Mouse (Mus musculus) kidney, embryonic 16.5 days (tissue): ENCODE results near the gene Triobp. TPM values are rescaled to one million over a fixed set of nuclear protein-coding genes. Genes with fewer than 3 reads are reported as not detected.

Experiments used
- ATAC-seq: fragments of 200-750 bp; cut with Nextera tagmentation; 2 replicates; pipeline ENCODE4 v1.8.0; 2017; ENCODE audit warnings: moderate TSS enrichment; ENCODE audit not compliant: low FRiP score, low TSS enrichment
- H3K27ac ChIP-seq: fragments of 300-500 bp; sonication (generic); 2 replicates; pipeline ENCODE4 v1.5.1; 2014; ENCODE audit warnings: low read length
- H3K27me3 ChIP-seq: fragments of 300-500 bp; sonication (generic); 2 replicates; pipeline ENCODE4 v1.6.1; 2014; ENCODE audit warnings: low read length, control low read depth, mixed read lengths; ENCODE audit not compliant: insufficient read depth
- H3K36me3 ChIP-seq: fragments of 300-500 bp; sonication (generic); 2 replicates; pipeline ENCODE4 v1.6.1; 2014; ENCODE audit warnings: low read length, control low read depth, mixed read lengths; ENCODE audit not compliant: insufficient read depth
- H3K4me1 ChIP-seq: fragments of 300-500 bp; sonication (generic); 2 replicates; pipeline ENCODE4 v1.6.1; 2014; ENCODE audit warnings: low read length, control low read depth, mixed read lengths; ENCODE audit not compliant: insufficient read depth
- H3K4me2 ChIP-seq: fragments of 300-500 bp; sonication (generic); replicated peaks from 2 replicates; pipeline ENCODE4 v1.6.1; 2014; ENCODE audit warnings: low read depth, low read length
- H3K4me3 ChIP-seq: fragments of 300-500 bp; sonication (generic); 2 replicates; pipeline ENCODE4 v1.5.1; 2014; ENCODE audit warnings: mild to moderate bottlenecking, low read length
- H3K9ac ChIP-seq: fragments of 300-500 bp; sonication (generic); replicated peaks from 2 replicates; pipeline ENCODE4 v1.6.1; 2014; ENCODE audit warnings: low read length
- H3K9me3 ChIP-seq: fragments of 300-500 bp; sonication (generic); 2 replicates; pipeline ENCODE4 v1.6.1; 2016; ENCODE audit warnings: low read length, control low read depth
- WGBS: fragments of 180-500 bp; shearing (Covaris S2); extraction: QIAGEN DNeasy Blood & Tissue Kit; methylation state at CpG from one replicate; pipeline ENCODE4 v1.1.7; 2014; 5-methylcytosine and 5-hydroxymethylcytosine counted together
- microRNA-seq: library from miRNA; unstranded; fragments of <30 nt; microRNA quantifications from one replicate; pipeline ENCODE4, GENCODE M21; 2016
- polyA plus RNA-seq: library from polyadenylated mRNA; unstranded; fragments of >200 nt; fragmentation: Nextera tagmentation; extraction: Ambion mirVana; gene quantifications from 2 replicates; pipeline ENCODE4 v1.2.1, GENCODE M21; 2015

Triobp gene
- polyA plus RNA-seq, 1 experiment from 2014 or later: 67.3 TPM

DNA sequence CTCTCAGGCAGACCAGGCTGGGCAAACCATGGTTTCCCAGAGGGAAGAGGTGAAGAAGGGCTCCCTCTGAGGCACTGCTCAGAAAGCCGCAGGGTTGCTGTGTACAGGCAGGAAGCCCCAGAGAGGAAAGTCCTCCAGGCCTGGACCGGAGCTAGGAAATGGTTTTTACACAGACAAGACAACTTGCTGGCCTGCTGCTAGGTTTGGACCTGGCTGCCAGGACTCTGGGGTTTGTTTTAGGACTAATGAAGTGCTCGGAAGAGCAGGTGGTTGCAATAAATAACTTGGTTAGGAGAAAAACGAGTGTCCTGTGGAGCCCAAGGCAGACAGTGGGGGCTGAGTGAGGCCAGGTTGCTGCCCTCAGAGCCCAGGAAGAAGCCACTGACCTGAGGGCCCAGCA, 100.7 kb downstream of the Triobp start:
- Histone ChIP-seq H3K36me3 (peaks cover 3% of the 10 kb centered on the region; the same call in 1 of the 2 replicates), H3K4me1 (peaks cover 22% of the 10 kb centered on the region), H3K4me3 (no peak overlapping the region), H3K27me3 (0 out of 2 replicates have a peak, but pooled peaks cover 7% of the 10 kb centered on the region), H3K9ac (no peak overlapping the region), H3K9me3 (no peaks in the 10 kb centered on the region), H3K27ac (no peak overlapping the region), H3K4me2 (no peak overlapping the region)
- ATAC-seq: no peak
- 56% methylated on average over 4 of the region's 4 CpGs for WGBS

DNA sequence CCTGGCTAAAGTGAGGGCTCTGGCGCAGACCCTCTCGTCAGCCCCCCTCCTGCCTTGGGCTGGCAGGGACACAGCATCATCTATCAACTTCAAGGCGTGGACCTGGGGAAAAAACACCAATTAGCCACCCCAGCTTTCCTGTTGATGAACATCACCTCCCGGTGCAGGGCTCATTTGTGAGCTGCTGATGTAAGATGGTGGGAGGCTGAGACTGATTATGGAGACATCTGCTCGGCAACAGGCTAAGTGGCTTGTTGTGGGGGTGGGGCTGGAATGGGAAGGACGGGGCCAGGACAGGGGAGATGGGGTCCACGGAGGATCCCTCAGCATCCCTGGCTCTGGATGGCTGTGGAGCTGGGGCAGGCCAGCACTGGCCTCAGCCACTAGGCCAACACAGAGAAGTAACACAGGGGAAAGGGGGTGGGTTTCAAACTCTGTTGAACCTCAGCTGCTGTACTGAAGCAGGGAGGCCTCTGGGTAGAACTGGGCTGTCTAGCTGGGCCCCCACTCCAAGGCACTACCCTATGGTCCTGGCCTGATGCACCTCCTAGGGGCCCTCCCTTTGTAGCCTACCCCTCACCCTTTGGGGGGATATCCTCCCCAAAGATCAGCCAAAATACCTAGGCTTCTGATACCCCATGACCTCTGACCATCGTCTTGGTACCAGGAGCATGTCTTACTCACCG, 102.8 kb downstream of the Triobp start:
- 52% methylated on average over 9 of the region's 9 CpGs for WGBS
- Histone ChIP-seq H3K4me1 (peaks cover 12% of the 10 kb centered on the region), H3K27me3 (no peaks in the 10 kb centered on the region), H3K9me3 (no peaks in the 10 kb centered on the region), H3K27ac (peak overlapping the region; percentile 92), H3K4me2 (no peak overlapping the region), H3K9ac (no peak overlapping the region), H3K36me3 (peaks cover 24% of the 10 kb centered on the region), H3K4me3 (no peak overlapping the region)
- ATAC-seq: no peak; the same call in 1 of the 2 replicates

DNA sequence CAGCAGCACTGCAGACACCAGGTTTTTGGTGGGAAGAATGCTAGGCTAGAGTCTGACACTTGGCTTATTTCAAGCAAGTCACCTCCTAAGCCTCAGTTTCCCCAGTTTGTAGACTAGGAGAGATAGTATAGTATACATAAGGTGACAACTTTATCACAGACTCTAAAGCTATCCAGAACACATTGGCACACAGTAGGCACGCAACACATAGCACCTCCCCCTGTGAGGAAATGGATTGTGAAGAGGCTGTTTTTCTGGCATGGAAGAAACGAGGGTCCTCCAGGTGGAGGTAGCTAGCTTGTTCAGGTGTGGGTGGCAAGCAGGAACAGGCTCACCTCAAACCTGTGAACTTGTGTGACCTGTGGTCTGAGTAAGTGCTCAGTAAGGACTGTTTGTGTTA, 103.4 kb downstream of the Triobp start:
- no peak overlapping the region; the same call in 1 of the 2 replicates for H3K4me2 ChIP-seq
- WGBS: 67% methylated on average over 2 of the region's 2 CpGs

DNA sequence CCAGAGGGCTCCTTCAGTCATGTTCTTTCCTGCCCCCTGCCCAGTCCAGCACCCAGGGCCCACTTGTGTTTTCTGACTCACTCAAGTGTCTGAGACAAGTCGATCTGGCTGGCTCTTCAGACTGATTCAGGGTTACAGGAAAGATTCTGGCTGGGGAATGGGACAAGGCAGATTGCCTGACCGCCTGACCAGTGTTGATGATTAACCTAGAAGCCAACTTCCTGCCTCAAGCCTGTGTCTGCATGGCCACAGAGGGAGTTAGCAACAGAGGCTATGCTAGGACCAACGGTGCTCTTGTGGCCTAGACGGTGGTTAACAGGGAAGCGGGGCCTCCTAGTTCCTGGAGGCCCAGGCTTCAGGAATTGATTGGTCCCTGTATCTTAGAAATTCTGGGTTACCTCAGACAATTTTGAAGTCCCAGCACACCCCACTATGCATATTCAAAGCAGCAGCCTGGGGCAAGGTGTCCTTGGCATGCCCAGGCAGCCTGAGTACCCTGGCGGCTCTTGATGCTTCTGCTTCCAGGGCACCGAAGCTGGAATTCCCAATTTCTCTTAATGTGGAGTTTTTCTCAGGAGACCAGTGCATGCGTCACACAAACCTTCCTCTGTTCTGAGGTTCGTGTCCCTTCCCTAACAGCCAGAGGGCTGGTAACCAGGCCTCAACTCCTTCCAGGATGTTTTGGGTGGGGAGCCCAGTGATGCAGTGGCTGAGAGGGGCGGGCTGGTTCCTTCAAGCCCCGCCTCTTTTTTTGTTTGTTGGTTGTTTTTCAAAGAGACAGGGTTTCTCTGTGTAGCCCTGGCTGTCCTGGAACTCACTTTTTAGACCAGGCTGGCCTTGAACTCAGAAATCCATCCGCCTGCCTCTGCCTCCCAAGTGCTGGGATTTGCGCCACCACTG, 104.2 kb downstream of the Triobp start:
- peaks cover 38% of the 10 kb centered on the region for H3K36me3 ChIP-seq
- H3K4me2 ChIP-seq: no peak overlapping the region; the same call in 1 of the 2 replicates
- 62% methylated on average over 13 of the region's 13 CpGs for WGBS
- H3K4me1 ChIP-seq: peaks cover 12% of the 10 kb centered on the region
- peak; percentile 83 for ATAC-seq
- H3K27ac ChIP-seq: peak overlapping the region; percentile 92
- H3K9me3 ChIP-seq: no peaks in the 10 kb centered on the region
- 0 out of 2 replicates have a peak overlapping the region, but pooled peaks have one; percentile 45 for H3K9ac ChIP-seq
- H3K27me3 ChIP-seq: no peaks in the 10 kb centered on the region
- no peak overlapping the region for H3K4me3 ChIP-seq

More for the DNA sequence above, 103.4 kb downstream of the Triobp start:
- H3K9ac ChIP-seq: 0 out of 2 replicates have a peak overlapping the region, but pooled peaks have one; percentile 45
- H3K4me3 ChIP-seq: no peak overlapping the region
- peaks cover 12% of the 10 kb centered on the region for H3K4me1 ChIP-seq
- ATAC-seq: no peak; the same call in 1 of the 2 replicates
- no peaks in the 10 kb centered on the region for H3K27me3 ChIP-seq
- no peaks in the 10 kb centered on the region for H3K9me3 ChIP-seq
- peaks cover 30% of the 10 kb centered on the region for H3K36me3 ChIP-seq
- peak overlapping the region; percentile 92 for H3K27ac ChIP-seq

DNA sequence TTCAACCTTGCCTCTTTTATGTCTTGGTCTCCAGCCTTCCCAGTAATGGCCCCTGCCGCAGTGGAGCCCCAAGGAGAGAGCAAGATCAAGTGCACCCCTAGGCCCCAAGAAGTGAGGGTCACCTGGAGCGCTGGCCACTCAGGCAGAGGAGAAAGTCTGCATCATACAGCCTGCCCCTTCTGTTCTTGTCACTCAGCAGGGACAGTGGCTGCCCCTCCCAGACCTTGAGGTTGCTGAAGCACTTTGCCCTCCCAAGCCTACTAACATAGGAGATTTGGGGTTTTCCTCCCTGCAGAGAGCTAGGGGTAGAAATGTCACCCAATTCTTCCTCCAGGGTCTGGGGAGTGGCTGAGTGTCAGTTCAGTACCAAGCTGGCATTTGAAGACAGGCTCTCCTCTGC, 104.8 kb downstream of the Triobp start:
- no peaks in the 10 kb centered on the region for H3K9me3 ChIP-seq
- H3K4me1 ChIP-seq: peaks cover 12% of the 10 kb centered on the region
- 86% methylated on average over 2 of the region's 2 CpGs for WGBS
- peak overlapping the region; percentile 92 for H3K27ac ChIP-seq
- no peak overlapping the region for H3K4me3 ChIP-seq
- H3K9ac ChIP-seq: no peak overlapping the region
- H3K36me3 ChIP-seq: peaks cover 42% of the 10 kb centered on the region
- H3K4me2 ChIP-seq: no peak overlapping the region
- no peak for ATAC-seq
- H3K27me3 ChIP-seq: no peaks in the 10 kb centered on the region

Small RNA genes within 50 kb of the gene (microRNA-seq; reads per million reads assigned to microRNA genes)
- 0.95 reads per million for gene Mir6956

Other genes starting within 250 kb of the Triobp start
- 0.03 and 0.07 TPM in 2 replicates for gene Elfn2, start 229.0 kb upstream of the Triobp start, polyA plus RNA-seq
- gene Mfng, start 174.2 kb upstream of the Triobp start, polyA plus RNA-seq: 28.7 and 31.7 TPM in 2 replicates
- 9.9 and 10.6 TPM in 2 replicates for gene Card10, start 144.7 kb upstream of the Triobp start, polyA plus RNA-seq
- gene Cdc42ep1, start 105.1 kb upstream of the Triobp start, polyA plus RNA-seq: 58.5 and 59.7 TPM in 2 replicates
- gene Lgals2, start 92.2 kb upstream of the Triobp start, polyA plus RNA-seq: 0.54 and 0.77 TPM in 2 replicates
- 54.7 and 61.9 TPM in 2 replicates for gene Gga1, start 70.5 kb upstream of the Triobp start, polyA plus RNA-seq
- 0.37 and 0.70 TPM in 2 replicates for gene Gm49510, start 48.1 kb upstream of the Triobp start, polyA plus RNA-seq
- 33.1 and 41.0 TPM in 2 replicates for gene Sh3bp1, start 48.0 kb upstream of the Triobp start, polyA plus RNA-seq
- 11.7 and 12.0 TPM in 2 replicates for gene Pdxp, start 33.8 kb upstream of the Triobp start, polyA plus RNA-seq
- gene Lgals1, start 21.0 kb upstream of the Triobp start, polyA plus RNA-seq: 659 and 673 TPM in 2 replicates
- gene Nol12, start 12.8 kb upstream of the Triobp start, polyA plus RNA-seq: 55.0 and 59.9 TPM in 2 replicates
- 521 and 528 TPM in 2 replicates for gene H1f0, start 80.7 kb downstream of the Triobp start, polyA plus RNA-seq
- gene Galr3, start 94.2 kb downstream of the Triobp start, polyA plus RNA-seq: not detected in 2 replicates
- 51.7 and 52.5 TPM in 2 replicates for gene Ankrd54, start 115.2 kb downstream of the Triobp start, polyA plus RNA-seq
- gene Eif3l, start 127.5 kb downstream of the Triobp start, polyA plus RNA-seq: 254 and 260 TPM in 2 replicates
- gene Micall1, start 161.2 kb downstream of the Triobp start, polyA plus RNA-seq: 8.5 and 8.9 TPM in 2 replicates
- gene Polr2f, start 193.3 kb downstream of the Triobp start, polyA plus RNA-seq: 264 and 294 TPM in 2 replicates
- 10.1 and 11.9 TPM in 2 replicates for gene 1700088E04Rik, start 193.5 kb downstream of the Triobp start, polyA plus RNA-seq
- 0.51 and 0.56 TPM in 2 replicates for gene Sox10, start 217.5 kb downstream of the Triobp start, polyA plus RNA-seq